Mouse (Mus musculus) embryonic fibroblast, embryonic 13.5 days (primary cell): ENCODE measurements at regions not wholly inside any gene's neighbourhood (a gene's known extent, or its start where the extent isn't known, plus 50 kb on each side); places are given as distances from the start of the nearest gene placed in this dataset.

Experiments
- CTCF ChIP-seq: IDR thresholded peaks from 2 replicates; pipeline ENCODE4 v1.5.1; 2011; ENCODE audit warnings: mild to moderate bottlenecking, control low read depth, low read length, moderate library complexity, borderline replicate concordance; ENCODE audit not compliant: insufficient read depth
- POLR2A ChIP-seq: IDR thresholded peaks from 2 replicates; pipeline ENCODE4 v1.6.1; 2011; ENCODE audit warnings: low read depth, mild to moderate bottlenecking, control low read depth, low read length, moderate library complexity

- TF ChIP-seq POLR2A (no peak), CTCF (no peak)
Measured at GRCm38 (mm10) chr11:63326864-63327263, 198.1 kb downstream of the Pmp22 start.
